Mouse (Mus musculus) embryonic facial prominence, embryonic 12.5 days (tissue): ENCODE measurements around the gene Pgm5. TPM values are rescaled to one million over a fixed set of nuclear protein-coding genes. Genes with fewer than 3 reads are reported as not detected.

Experiments used
- ATAC-seq: fragments of 200-750 bp; cut with Nextera tagmentation; 2 replicates; pipeline ENCODE4 v1.8.0; 2017; ENCODE audit not compliant: insufficient number of reproducible peaks, insufficient read depth, low FRiP score, low TSS enrichment
- H3K27ac ChIP-seq: fragments of 300-500 bp; sonication (generic); 2 replicates; pipeline ENCODE4 v1.5.1; 2016; ENCODE audit warnings: mild to moderate bottlenecking
- H3K27me3 ChIP-seq: fragments of 300-500 bp; sonication (generic); 2 replicates; pipeline ENCODE4 v1.6.1; 2016; ENCODE audit warnings: mild to moderate bottlenecking, moderate library complexity
- H3K36me3 ChIP-seq: fragments of 300-500 bp; sonication (generic); 2 replicates; pipeline ENCODE4 v1.6.1; 2016; ENCODE audit warnings: mild to moderate bottlenecking
- H3K4me1 ChIP-seq: fragments of 300-500 bp; sonication (generic); 2 replicates; pipeline ENCODE4 v1.6.1; 2016
- H3K4me2 ChIP-seq: fragments of 300-500 bp; sonication (generic); replicated peaks from 2 replicates; pipeline ENCODE4 v1.6.1; 2016; ENCODE audit warnings: mild to moderate bottlenecking, moderate library complexity
- H3K4me3 ChIP-seq: fragments of 300-500 bp; sonication (generic); 2 replicates; pipeline ENCODE4 v1.5.1; 2016; ENCODE audit warnings: mild to moderate bottlenecking
- H3K9ac ChIP-seq: fragments of 300-500 bp; sonication (generic); 2 replicates; pipeline ENCODE4 v1.6.1; 2016; ENCODE audit warnings: mild to moderate bottlenecking, moderate library complexity
- H3K9me3 ChIP-seq: fragments of 300-500 bp; sonication (generic); 2 replicates; pipeline ENCODE4 v1.6.1; 2016; ENCODE audit warnings: mild to moderate bottlenecking, moderate library complexity
- WGBS: fragments of 180-500 bp; shearing (Covaris S2); methylation state at CpG from one replicate; pipeline ENCODE4 v1.1.7; 2016; 5-methylcytosine and 5-hydroxymethylcytosine counted together
- polyA plus RNA-seq: library from polyadenylated mRNA; unstranded; fragments of >200 nt; fragmentation: Nextera tagmentation; extraction: Ambion mirVana; gene quantifications from 2 replicates; pipeline ENCODE4 v1.2.1, GENCODE M21; 2016

Gene Pgm5
- 3.2 and 3.3 TPM in 2 replicates for polyA plus RNA-seq

DNA sequence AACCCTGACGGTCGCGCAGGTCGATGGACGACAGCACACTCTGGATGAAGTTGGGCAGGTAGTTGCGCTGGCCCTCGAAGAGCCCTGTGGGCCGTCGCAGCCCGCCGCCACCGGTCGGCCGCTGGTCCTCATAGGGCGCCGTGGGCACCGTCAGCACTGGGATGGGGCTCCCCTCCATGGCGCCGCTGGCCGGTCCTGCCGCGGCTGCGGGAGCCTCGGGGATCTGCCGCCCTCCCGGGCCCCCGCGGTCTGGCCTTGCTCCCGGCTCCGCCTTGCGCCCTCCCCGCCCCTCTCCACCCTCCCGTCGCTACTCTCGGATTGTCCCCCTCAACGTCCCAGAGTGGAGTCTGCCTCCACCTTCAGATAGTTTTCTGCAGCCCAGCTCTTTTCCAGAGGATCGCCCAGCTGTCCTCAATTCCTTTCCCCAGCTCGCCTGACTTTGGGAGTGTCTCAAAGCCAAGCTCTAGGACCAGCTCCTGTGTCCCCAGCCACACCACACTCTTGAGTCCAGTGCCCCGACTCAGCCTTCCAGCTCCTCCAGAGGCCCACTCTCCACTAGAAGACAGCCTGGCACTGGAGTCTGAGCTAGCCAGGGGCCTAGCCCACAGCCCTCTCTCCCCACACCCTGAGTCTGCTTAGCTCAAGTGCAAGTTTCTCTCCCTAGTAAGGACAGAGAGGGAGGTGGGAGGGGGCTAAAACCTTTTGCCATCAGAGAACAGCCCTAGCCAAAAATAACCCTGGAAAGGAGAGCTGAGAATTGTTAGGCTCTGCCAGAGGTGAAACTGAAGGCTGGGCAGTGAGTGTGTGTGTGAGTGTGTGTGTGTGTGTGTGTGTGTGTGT, at the start of gene Pgm5:
TSS of gene Pgm5 (minus strand) at position 244 of the 840 bp plus-strand sequence.
- Histone ChIP-seq H3K4me2 (peak within 1 kb of the TSS; percentile 70), H3K9ac (peak within 1 kb of the TSS; percentile 52), H3K27ac (0 out of 2 replicates have a peak within 1 kb of the TSS, but pooled peaks have one; percentile 14), H3K4me3 (peak within 1 kb of the TSS; percentile 45), H3K36me3 (no peaks in the 10 kb centered on the region), H3K27me3 (peaks cover 12% of the 10 kb centered on the region; the same call in 1 of the 2 replicates), H3K9me3 (no peaks in the 10 kb centered on the region), H3K4me1 (peaks cover 3% of the 10 kb centered on the region; the same call in 1 of the 2 replicates)
- under 1% methylated on average over 29 of the region's 39 CpGs for WGBS
- ATAC-seq = peak; percentile 64

DNA sequence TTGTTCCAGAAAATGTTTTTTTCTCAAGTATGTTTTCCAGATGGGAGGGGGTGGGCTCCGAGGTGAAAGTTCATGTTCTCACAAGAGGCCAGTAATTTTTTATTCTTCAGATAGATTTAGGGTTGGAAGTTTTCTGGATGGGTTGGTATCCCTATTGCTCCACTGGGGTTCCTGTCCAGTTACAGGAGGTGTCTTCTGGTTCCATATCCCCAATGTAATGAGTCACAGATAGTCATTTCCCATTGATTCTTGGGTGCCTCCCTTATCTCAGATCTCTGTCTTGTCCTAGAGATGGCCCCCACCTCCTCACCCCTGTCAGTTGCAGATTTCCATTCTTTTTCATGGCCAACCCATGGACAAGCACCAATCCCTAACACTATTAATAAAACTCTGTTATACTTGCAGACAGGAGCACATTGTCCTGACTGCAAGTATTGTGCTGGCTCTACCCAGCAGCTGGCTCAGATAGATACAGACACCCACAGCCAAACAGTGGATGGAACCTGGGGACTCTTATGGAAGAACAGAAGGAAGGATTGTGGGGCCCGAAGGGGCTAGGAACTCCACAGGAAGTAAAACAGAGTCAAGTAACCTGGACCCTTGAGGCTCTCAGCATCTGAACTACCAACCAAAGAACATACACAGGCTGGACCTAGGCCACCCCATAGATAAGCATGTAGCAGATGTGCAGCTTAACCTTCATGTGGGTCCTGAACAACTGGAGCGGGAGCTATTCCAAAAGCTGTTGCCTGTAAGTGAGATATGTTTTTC, 46.9 kb upstream of the Pgm5 start:
- Histone ChIP-seq H3K27me3 (peaks cover 8% of the 10 kb centered on the region), H3K4me2 (no peak overlapping the region), H3K4me3 (no peak overlapping the region), H3K4me1 (no peaks in the 10 kb centered on the region), H3K9ac (no peak overlapping the region), H3K36me3 (no peaks in the 10 kb centered on the region), H3K9me3 (no peaks in the 10 kb centered on the region), H3K27ac (no peak overlapping the region)
- 88% methylated on average over 3 of the region's 3 CpGs for WGBS
- ATAC-seq = no peak

DNA sequence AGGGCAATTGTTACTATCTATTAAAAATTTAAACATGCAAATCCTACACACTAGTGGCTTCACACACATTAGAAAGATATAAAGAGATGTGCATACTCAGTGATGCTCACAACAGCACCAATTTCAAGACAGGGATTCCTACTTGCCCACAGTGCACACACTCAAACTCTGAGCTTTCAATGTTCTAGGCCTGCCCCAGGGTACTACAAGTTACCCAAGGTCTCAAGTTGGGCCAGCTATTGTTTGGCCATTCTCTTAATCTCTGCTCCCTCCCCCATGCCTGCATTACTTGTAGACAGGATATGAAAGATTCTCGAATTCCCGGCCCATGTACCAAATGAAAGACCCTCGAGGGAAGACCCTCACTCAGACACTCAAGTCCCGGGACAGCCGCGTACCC, 46.0 kb upstream of the Pgm5 start:
- Histone ChIP-seq H3K9me3 (no peaks in the 10 kb centered on the region), H3K36me3 (no peaks in the 10 kb centered on the region), H3K4me1 (no peaks in the 10 kb centered on the region), H3K27me3 (peaks cover 16% of the 10 kb centered on the region), H3K4me2 (no peak overlapping the region), H3K4me3 (no peak overlapping the region), H3K27ac (no peak overlapping the region), H3K9ac (no peak overlapping the region)
- no peak for ATAC-seq
- 91% methylated on average over 6 of the region's 6 CpGs for WGBS

DNA sequence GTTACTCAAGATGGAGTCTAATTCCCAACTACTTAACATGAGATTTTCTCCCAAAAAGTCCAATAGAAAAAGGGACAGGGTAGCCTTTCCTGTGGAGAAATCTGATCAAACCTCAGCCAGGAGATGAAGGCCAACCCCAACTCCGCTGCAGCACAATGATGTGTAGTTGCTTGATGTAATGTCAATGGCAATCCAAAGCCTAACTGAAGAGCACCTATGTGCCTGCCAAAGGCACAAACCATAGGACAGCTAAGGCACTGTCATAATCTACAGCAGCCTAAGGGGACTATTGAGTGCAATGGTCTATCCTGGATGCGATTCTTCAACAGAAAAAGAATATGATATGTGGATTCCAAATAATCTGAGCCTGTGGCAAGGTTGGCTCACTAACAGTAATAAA, 41.2 kb upstream of the Pgm5 start:
- Histone ChIP-seq H3K9me3 (no peaks in the 10 kb centered on the region), H3K36me3 (no peaks in the 10 kb centered on the region)
- no peak for ATAC-seq

DNA sequence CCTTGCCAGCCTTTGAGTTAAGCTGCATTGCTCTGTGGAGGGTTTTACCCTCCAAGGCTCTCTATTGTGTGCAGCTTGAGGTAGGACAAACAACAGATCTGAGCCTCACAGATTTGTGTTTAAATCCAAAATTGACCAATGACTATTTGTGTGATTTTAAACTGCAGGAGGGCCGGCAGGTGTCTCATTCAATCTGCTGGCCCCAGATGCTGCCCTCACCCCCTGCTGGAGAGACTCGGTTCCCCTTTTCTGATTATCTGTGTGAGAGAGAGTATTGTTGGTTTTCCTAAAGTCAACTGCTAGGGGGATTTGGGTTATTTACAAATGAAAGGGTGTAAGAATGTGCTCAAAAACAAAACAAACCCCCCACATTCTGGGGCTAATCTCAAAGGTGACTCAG, 40.6 kb upstream of the Pgm5 start:
- no peak overlapping the region for H3K9ac ChIP-seq
- H3K9me3 ChIP-seq = no peaks in the 10 kb centered on the region
- H3K4me1 ChIP-seq = peaks cover 14% of the 10 kb centered on the region
- no peak for ATAC-seq
- no peaks in the 10 kb centered on the region for H3K36me3 ChIP-seq
- no peak overlapping the region for H3K27ac ChIP-seq
- WGBS = 3% methylated on average over 2 of the region's 2 CpGs
- no peak overlapping the region for H3K4me3 ChIP-seq
- no peak overlapping the region for H3K4me2 ChIP-seq
- H3K27me3 ChIP-seq = peaks cover 58% of the 10 kb centered on the region

More for the DNA sequence above, 41.2 kb upstream of the Pgm5 start:
- H3K4me2 ChIP-seq = no peak overlapping the region
- no peak overlapping the region for H3K27ac ChIP-seq
- H3K27me3 ChIP-seq = peaks cover 54% of the 10 kb centered on the region
- H3K4me1 ChIP-seq = peaks cover 10% of the 10 kb centered on the region
- 50% methylated on average over 2 of the region's 2 CpGs for WGBS
- H3K9ac ChIP-seq = no peak overlapping the region
- H3K4me3 ChIP-seq = no peak overlapping the region

GRCm38 (mm10) chr19:24901666-24902065, 40.0 kb upstream of the Pgm5 start:
- WGBS = 8% methylated on average over 3 of the region's 3 CpGs
- no peaks in the 10 kb centered on the region for H3K9me3 ChIP-seq
- H3K27ac ChIP-seq = no peak overlapping the region
- no peak overlapping the region for H3K9ac ChIP-seq
- ATAC-seq = no peak
- H3K4me3 ChIP-seq = no peak overlapping the region
- no peak overlapping the region for H3K4me2 ChIP-seq
- H3K27me3 ChIP-seq = peaks cover 64% of the 10 kb centered on the region
- peaks cover 18% of the 10 kb centered on the region for H3K4me1 ChIP-seq
- H3K36me3 ChIP-seq = no peaks in the 10 kb centered on the region

DNA sequence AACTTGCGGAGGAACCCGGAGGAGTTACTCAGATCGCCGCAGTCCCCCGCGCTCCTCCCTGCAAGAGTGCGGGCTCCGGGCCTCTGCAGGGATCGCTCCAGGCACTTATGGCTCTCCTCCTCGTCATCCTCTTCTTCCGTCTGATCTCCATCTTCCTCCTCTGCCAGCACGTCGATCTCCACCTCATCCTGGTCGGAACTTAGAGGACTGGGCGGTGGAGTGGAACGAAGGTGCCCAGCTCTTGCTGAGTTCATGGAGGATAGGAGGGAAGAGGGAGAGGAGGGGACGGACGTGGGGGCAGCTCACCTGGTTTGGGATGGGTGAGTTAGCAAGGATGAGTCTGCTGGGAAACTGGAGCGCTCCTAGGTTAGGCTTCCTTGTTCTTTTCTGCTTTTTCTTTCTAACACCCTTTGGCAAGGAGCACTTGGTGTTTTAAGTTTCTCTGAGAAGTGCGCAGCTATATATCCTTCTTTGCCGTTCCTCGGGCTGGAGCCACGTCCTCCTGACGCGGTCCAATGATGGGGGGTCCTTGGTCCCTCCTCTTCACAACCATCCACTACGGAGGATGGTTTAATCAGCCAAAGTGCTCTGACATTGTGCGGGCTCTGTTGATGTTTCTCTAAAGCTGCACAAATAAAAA, 39.0 kb upstream of the Pgm5 start, which contains the start of gene Foxd4:
TSS of gene Foxd4 (minus strand) at position 617 of the 640 bp plus-strand sequence.
- no peak within 1 kb of the TSS for H3K27ac ChIP-seq
- peaks cover 18% of the 10 kb centered on the region for H3K4me1 ChIP-seq
- H3K36me3 ChIP-seq = no peaks in the 10 kb centered on the region
- peak within 1 kb of the TSS; percentile 39 for H3K4me3 ChIP-seq
- H3K27me3 ChIP-seq = peaks cover 73% of the 10 kb centered on the region
- ATAC-seq = no peak
- H3K4me2 ChIP-seq = peak within 1 kb of the TSS; percentile 71
- WGBS = under 1% methylated on average over 27 of the region's 27 CpGs
- H3K9me3 ChIP-seq = no peaks in the 10 kb centered on the region
- H3K9ac ChIP-seq = no peak within 1 kb of the TSS

- H3K4me3 ChIP-seq = peak overlapping the region; percentile 39
- no peak overlapping the region for H3K9ac ChIP-seq
- under 1% methylated on average over 84 of the region's 84 CpGs for WGBS
- H3K27me3 ChIP-seq = peaks cover 77% of the 10 kb centered on the region
- ATAC-seq = peak; percentile 47; the same call in 1 of the 2 replicates
- H3K9me3 ChIP-seq = no peaks in the 10 kb centered on the region
- H3K4me2 ChIP-seq = peak overlapping the region; percentile 71
- peaks cover 18% of the 10 kb centered on the region for H3K4me1 ChIP-seq
- no peaks in the 10 kb centered on the region for H3K36me3 ChIP-seq
- H3K27ac ChIP-seq = no peak overlapping the region
These were observed 38.2 kb upstream of the Pgm5 start for GRCm38 (mm10) chr19:24899578-24900544.

GRCm38 (mm10) chr19:24898737-24899577, 37.3 kb upstream of the Pgm5 start:
- no peak for ATAC-seq
- Histone ChIP-seq H3K4me1 (peaks cover 18% of the 10 kb centered on the region), H3K4me2 (peak overlapping the region; percentile 71), H3K4me3 (peak overlapping the region; percentile 39; the same call in 1 of the 2 replicates), H3K27me3 (peaks cover 72% of the 10 kb centered on the region), H3K9ac (no peak overlapping the region), H3K36me3 (no peaks in the 10 kb centered on the region), H3K9me3 (no peaks in the 10 kb centered on the region), H3K27ac (no peak overlapping the region)
- WGBS = 3% methylated on average over 34 of the region's 34 CpGs
